Mouse (Mus musculus) G1E (cell line): ENCODE data around the gene Sh3bgrl. TPM values are rescaled to one million over a fixed set of nuclear protein-coding genes. Genes with fewer than 3 reads are reported as not detected.

ENCODE experiments used
- ATAC-seq: 2 replicates; pipeline ENCODE4 v1.8.0; 2016; ENCODE audit warnings: mild to moderate bottlenecking; ENCODE audit not compliant: insufficient number of reproducible peaks, poor library complexity, low FRiP score, severe bottlenecking; ENCODE audit errors: extremely low read depth
- DNase-seq: peaks from one replicate; pipeline ENCODE4 v3.0.0; 2012; ENCODE audit warnings: low spot score
- H3K27me3 ChIP-seq: 2 replicates; pipeline ENCODE4 v1.6.1; 2012; ENCODE audit warnings: mild to moderate bottlenecking, low read length, inconsistent platforms; ENCODE audit not compliant: insufficient read depth
- H3K36me3 ChIP-seq: replicated peaks from 2 replicates; pipeline ENCODE3; 2012; ENCODE audit warnings: mild to moderate bottlenecking, inconsistent platforms
- H3K4me1 ChIP-seq: 2 replicates; pipeline ENCODE4 v1.6.1; 2012; ENCODE audit warnings: low read depth, low read length, inconsistent platforms, mixed read lengths; ENCODE audit not compliant: insufficient read depth
- H3K4me3 ChIP-seq: 2 replicates; pipeline ENCODE4 v1.5.1; 2012; ENCODE audit warnings: low read depth, mild to moderate bottlenecking, inconsistent platforms, low read length, moderate library complexity, mixed read lengths
- H3K9me3 ChIP-seq: replicated peaks from 2 replicates; pipeline ENCODE4 v1.6.1; 2012; ENCODE audit warnings: inconsistent platforms
- CTCF ChIP-seq: IDR thresholded peaks from 2 replicates; pipeline ENCODE4 v1.5.1; 2012; ENCODE audit warnings: low read depth, low read length, inconsistent platforms, mixed read lengths
- GATA1 ChIP-seq: IDR thresholded peaks from 2 replicates; pipeline ENCODE4 v1.6.1; 2012; ENCODE audit warnings: borderline replicate concordance, low read length, inconsistent platforms, mixed read lengths
- GATA2 ChIP-seq: IDR thresholded peaks from 2 replicates; pipeline ENCODE4 v1.6.1; 2012; ENCODE audit warnings: low read depth, low read length, inconsistent platforms, borderline replicate concordance
- POLR2AphosphoS5 ChIP-seq: IDR thresholded peaks from 2 replicates; pipeline ENCODE4 v1.6.1; 2012; ENCODE audit warnings: low read depth, low read length, inconsistent platforms; ENCODE audit not compliant: insufficient replicate concordance
- TAL1 ChIP-seq: conservative IDR thresholded peaks from 2 replicates; pipeline ENCODE4 v1.6.1; 2012; ENCODE audit warnings: low read depth, low read length, inconsistent platforms, mixed read lengths
- polyA plus RNA-seq: library from polyadenylated mRNA; stranded (reverse); fragments of >175 nt; gene quantifications from 2 replicates; pipeline ENCODE4 v1.2.3, GENCODE M21; 2012
- total RNA-seq, 2 experiments: library from RNA; stranded (forward) in 1 of 2; stranded (reverse) in 1 of 2; fragments of 200-1000 nt in 1 of 2; fragments of >200 nt in 1 of 2; fragmentation: Nextera tagmentation in 1 of 2; gene quantifications; 2 replicates each; pipeline ENCODE4 v1.2.3; 2014 to 2017

Sh3bgrl gene
- total and polyA plus RNA-seq, 3 experiments: 4.3 to 140 (median 102) TPM

DNA sequence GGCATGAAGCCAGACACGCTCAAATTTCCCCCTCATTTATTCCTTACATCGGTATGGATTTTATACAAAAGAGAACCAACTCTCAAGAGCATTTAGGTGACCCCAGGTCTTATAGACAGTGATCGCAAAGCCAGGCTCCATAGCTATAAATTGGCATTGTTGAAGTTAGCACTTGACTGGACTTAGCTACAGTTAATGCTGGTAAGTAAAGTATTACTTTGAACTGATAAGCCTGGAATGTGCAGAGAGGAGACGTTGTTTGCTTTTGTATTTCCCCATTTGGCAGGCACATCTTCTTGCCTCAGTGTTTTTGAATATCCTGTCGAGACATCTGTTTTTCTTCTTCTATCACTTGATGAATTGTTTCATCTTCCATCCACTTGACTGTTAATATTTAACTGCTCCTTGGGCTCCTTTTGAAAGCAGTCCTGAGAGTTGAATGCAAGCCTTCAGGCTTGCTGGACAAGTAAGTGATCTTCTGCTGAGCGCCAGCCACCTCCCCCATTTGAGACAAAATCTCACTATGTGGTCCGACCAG is 32.5 kb downstream of the Sh3bgrl start:
- H3K27me3 ChIP-seq: no peaks in the 10 kb centered on the region
- H3K9me3 ChIP-seq: no peaks in the 10 kb centered on the region
- no peak overlapping the region for H3K4me3 ChIP-seq
- no peaks in the 10 kb centered on the region for H3K36me3 ChIP-seq
- no peaks in the 10 kb centered on the region for H3K4me1 ChIP-seq
- DNase-seq (no peak), ATAC-seq (no peak)
- no peak for TF ChIP-seq POLR2AphosphoS5
- TF ChIP-seq TAL1: no peak
- no peak for TF ChIP-seq GATA1
- no peak for TF ChIP-seq CTCF
- no peak for TF ChIP-seq GATA2

DNA sequence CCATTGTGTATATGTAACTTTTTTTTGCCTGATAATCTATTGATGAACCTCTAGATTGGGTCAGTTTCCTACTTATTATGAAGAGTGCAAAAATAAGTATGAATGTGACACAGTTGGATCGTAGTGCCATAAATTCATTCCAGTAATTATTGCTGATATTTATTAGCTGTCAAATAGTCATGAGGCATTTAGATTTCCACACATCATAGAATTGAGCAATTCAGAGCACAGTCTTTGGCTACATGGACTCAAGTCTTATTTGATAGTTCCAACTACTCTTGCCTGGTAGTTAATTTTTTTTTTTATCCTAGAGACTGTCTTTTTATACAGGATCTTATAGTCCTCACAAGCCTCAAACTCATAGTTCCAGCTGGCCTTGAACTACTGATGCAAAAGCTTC is 34.9 kb downstream of the Sh3bgrl start:
- Histone ChIP-seq H3K4me3 (no peak overlapping the region), H3K27me3 (no peaks in the 10 kb centered on the region), H3K9me3 (no peaks in the 10 kb centered on the region), H3K4me1 (no peaks in the 10 kb centered on the region), H3K36me3 (no peaks in the 10 kb centered on the region)
- TF ChIP-seq CTCF (no peak), POLR2AphosphoS5 (no peak), GATA2 (no peak), GATA1 (no peak), TAL1 (no peak)
- no peak for DNase-seq
- no peak for ATAC-seq

DNA sequence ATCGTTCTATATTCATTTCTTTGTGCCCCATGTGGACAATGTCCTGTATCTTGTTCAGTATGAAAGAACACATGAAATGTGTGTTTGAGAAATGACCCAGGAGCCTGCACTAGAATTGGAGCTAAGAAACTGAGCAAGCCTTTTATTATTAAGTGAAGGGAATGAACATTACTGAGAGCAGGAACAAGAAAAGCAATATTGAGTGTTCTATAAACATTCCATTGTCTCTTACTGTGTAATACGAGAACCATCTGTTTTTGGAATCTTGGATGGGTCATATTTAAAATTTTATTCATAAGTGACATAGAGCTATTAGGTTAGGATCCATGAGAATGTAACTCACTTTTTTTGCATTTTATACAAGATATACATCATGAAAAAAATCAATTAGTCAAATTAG is 36.7 kb downstream of the Sh3bgrl start:
- H3K4me1 ChIP-seq: no peaks in the 10 kb centered on the region
- no peak for DNase-seq
- ATAC-seq: no peak
- H3K27me3 ChIP-seq: no peaks in the 10 kb centered on the region
- TF ChIP-seq POLR2AphosphoS5 (no peak), GATA1 (no peak), GATA2 (no peak), TAL1 (no peak), CTCF (no peak)
- no peaks in the 10 kb centered on the region for H3K9me3 ChIP-seq
- H3K4me3 ChIP-seq: no peak overlapping the region
- no peaks in the 10 kb centered on the region for H3K36me3 ChIP-seq

DNA sequence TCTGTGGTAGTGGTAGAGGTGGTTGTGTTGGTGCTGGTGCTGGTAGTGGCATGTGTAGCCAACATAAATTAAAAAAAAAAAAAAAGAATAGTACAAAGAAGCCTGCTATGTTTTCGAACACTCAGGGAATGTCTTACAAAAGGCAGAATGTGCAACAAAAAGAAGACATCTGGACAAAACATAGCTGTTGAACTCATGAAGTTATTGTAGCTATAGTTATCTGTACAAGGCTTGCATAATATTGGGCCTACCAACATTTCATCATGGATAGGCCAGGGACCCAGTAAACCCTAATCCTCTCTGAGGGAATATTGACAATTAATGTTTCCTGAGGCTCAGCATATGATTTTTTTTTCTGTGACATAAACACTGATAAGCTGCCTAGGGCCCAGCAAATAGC is 37.3 kb downstream of the Sh3bgrl start:
- no peak for ATAC-seq
- no peak for TF ChIP-seq POLR2AphosphoS5
- no peak for TF ChIP-seq GATA2
- no peak for TF ChIP-seq GATA1
- TF ChIP-seq CTCF: no peak
- no peak for TF ChIP-seq TAL1
- DNase-seq: no peak
- Histone ChIP-seq H3K36me3 (no peaks in the 10 kb centered on the region), H3K9me3 (no peaks in the 10 kb centered on the region), H3K4me1 (no peaks in the 10 kb centered on the region), H3K27me3 (no peaks in the 10 kb centered on the region), H3K4me3 (no peak overlapping the region)

DNA sequence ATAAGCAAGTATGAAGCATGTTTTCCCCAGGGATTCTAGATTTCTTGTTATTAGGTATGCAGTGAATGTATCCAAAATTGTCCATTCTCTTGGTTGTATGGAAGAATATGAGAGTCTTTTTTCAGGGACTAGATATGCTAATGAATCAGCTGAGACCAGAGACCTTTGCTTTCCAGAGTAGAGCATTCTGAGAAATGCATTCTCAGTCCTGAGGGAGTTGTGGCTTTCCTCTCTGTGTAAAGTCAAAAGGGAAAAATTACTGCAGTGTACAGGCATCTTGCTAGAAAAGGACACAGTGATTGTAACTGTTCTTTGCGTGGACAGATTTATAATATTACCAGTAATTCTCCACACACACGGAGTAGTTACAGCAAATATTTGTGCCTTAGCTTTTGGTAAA is 38.3 kb downstream of the Sh3bgrl start:
- Histone ChIP-seq H3K27me3 (no peaks in the 10 kb centered on the region), H3K4me1 (no peaks in the 10 kb centered on the region), H3K4me3 (no peak overlapping the region), H3K36me3 (no peaks in the 10 kb centered on the region), H3K9me3 (no peaks in the 10 kb centered on the region)
- DNase-seq (no peak), ATAC-seq (no peak)
- TF ChIP-seq POLR2AphosphoS5: no peak
- TF ChIP-seq CTCF: no peak
- TF ChIP-seq TAL1: no peak
- no peak for TF ChIP-seq GATA1
- no peak for TF ChIP-seq GATA2

DNA sequence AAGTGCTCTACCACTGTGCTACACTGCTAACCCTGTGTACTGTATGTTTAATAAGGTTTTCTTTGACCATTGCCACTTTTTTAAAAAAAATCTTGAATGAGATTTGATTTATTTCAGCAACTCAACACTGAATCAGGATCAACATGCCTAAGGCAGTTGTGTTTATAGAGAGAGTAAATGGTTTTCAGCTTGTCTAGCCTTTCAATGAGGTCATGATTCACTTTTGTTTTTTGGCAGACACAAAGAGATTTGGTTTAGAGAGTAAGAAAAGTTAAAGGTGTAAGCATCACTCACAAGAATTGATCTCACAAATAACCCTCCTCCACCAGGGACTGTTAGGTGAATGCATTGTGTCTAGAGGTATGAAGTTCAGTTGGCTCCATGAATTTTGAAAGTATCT is 41.1 kb downstream of the Sh3bgrl start:
- Histone ChIP-seq H3K4me1 (no peaks in the 10 kb centered on the region), H3K36me3 (no peaks in the 10 kb centered on the region), H3K4me3 (no peak overlapping the region), H3K27me3 (no peaks in the 10 kb centered on the region), H3K9me3 (no peaks in the 10 kb centered on the region)
- ATAC-seq (no peak), DNase-seq (no peak)
- TF ChIP-seq GATA1 (no peak), CTCF (no peak), TAL1 (no peak), POLR2AphosphoS5 (no peak), GATA2 (no peak)

DNA sequence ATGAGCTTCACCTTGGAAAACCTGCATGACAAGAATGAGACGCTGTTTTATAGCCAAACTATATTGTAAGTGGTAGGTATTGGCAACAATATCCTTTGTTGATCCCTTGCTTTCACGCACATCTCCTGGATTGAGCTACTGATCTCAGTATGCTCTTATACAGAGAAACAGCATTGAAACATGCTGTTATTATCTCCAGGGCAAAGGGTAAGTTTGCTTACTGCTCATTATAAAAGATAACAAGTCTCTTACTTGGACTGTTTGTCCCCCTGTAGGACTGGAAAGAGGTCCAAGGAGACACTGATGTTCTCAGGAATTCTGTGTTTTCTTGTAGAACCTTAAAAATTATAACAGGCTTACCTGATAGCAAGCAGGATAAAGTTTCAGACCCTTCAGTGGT is 41.7 kb downstream of the Sh3bgrl start:
- H3K27me3 ChIP-seq: no peaks in the 10 kb centered on the region
- H3K4me1 ChIP-seq: no peaks in the 10 kb centered on the region
- DNase-seq: no peak
- no peak for ATAC-seq
- no peak for TF ChIP-seq GATA2
- TF ChIP-seq GATA1: no peak
- H3K4me3 ChIP-seq: no peak overlapping the region
- H3K36me3 ChIP-seq: no peaks in the 10 kb centered on the region
- H3K9me3 ChIP-seq: no peaks in the 10 kb centered on the region
